Mouse (Mus musculus): ENCODE measurements at regions not wholly inside any gene's neighbourhood (a gene's known extent, or its start where the extent isn't known, plus 50 kb on each side); places are given as distances from the start of the nearest gene placed in this dataset.

DNA sequence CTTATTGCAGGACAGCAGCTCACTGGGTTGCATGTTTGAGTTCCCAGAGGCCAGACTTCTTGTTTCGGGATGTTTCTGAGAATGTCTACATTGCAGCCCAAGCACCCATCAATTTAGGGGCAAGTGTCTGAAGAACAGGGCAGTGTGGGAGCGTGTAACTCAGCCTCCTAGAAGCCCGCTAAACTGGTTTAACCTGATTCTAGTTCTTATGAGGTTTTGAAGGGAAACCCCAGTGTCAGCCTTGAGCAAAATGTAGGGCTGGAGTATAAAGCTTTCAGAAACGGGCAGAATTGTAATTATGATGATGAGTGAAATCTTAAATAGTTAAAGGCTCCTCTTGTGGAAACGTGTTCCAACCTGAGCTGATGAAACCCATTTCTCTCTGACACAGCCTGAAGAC, 100.9 kb upstream of the Ankrd50 start:
- DNase-seq (ENCODE audit: low read depth, low spot score) = no peak

DNA sequence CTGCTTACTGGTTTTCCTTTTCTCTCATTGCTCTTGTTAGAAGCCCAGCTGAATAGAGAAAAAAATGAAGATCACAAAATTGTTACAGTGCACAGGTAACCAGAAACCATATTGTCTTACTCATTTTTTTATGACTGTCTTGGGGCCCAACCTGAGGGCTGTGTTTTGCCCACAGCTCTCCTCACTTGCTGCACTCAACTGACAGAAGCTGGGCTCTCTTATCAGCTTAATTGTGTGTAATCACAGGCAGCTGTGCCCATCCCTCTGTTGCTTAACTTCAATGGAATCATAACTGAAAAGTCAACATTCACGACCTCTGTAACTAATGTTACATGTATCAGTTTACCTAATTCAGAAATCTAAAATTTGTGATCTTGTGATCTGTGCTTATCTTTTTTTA, 95.1 kb upstream of the Ankrd50 start:
- DNase-seq (ENCODE audit: low read depth, low spot score) = no peak

DNA sequence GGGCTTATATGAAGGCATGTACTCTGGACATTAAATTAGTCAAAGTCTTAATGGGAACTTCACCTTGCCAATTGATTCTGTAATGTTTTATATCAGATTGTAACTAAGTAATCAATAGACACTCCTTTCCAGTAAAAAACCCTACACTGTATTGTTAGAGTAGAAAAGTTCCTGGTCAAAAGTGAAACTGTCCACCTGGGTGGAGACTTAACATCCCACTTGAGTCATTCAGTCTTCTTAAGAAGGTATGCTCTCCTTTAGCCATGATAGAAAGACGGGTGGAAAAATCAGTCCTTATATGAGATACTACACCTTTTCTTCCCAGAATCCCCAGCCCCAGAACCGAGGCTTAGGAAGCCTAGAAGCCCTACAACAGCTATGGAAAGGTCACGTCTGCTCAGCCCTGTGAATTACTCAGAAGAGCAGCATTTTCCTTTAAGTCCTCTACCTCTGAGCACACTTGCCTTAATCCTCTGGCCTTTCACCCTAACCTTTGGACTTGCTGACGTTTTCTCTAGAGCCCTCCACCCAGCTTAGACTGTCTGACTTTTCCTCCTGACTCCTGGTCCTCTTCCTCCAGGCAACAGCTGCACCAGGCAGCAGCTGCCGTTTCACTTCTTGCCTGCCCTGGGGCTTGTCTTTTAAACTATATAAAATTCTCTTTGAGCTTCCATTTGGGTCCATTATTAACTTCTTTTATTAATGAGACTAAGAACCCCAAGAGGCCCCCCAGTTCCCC, 93.4 kb upstream of the Ankrd50 start:
- DNase-seq (ENCODE audit: low read depth, low spot score) = no peak

DNA sequence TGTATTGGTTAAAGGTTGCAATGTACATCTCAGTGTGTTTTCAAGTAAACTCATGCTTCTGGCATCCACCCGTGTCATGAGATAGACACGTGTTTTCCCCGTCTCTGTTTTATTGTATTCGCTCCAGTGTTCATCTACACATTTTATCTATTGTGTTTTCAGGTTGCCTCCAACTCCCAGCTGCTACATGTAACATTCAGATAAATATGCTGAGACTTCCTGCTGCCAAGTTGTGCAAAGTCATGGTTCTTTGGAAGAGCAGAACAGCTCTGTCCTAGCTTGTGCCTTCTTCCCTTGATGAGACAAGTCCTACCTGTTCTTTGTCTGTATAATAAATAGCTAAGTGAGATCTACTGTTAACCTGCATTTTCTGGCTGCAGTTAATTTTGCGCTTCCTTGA, 89.0 kb upstream of the Ankrd50 start:
- DNase-seq (ENCODE audit: low read depth, low spot score) = no peak

DNA sequence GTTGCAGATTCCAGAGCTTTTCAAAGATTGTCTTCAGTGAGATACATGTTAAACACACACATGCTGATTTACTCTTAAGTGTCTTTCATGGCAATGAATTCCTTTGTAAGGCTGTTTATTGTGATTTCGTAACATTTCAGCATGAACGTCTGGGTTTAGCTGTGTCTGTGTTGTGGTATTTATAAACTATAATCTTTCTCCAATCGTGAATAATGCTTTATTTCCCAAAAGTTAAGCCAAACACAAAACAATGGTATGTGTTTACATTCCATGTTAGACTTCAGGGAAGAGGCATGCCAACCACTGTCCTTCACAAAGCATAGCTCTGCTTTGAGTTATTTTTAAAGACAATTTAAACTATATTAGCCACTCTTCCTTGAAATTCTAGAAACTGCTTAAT, 87.5 kb upstream of the Ankrd50 start:
- DNase-seq (ENCODE audit: low read depth, low spot score) = no peak

DNA sequence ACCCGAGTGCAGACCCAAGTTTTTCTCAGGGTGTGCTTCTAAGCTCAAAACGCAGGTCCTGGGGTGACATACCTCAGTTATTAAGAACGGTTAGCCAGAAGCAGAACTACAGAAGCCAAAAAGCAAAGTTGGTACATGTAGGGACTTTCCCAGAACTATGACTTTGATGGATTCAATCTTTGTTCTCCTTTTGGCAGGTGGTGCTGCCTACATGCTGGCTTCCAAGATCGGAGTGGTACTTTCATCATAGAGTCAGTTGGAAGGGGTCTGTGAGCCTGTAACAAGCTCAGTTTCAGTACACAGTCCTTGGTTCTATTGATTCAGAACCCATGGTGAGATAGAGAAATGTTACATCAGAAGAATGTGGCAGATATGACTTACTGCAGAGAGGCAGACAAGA, 86.6 kb upstream of the Ankrd50 start:
- no peak for DNase-seq (ENCODE audit: low read depth, low spot score)

DNA sequence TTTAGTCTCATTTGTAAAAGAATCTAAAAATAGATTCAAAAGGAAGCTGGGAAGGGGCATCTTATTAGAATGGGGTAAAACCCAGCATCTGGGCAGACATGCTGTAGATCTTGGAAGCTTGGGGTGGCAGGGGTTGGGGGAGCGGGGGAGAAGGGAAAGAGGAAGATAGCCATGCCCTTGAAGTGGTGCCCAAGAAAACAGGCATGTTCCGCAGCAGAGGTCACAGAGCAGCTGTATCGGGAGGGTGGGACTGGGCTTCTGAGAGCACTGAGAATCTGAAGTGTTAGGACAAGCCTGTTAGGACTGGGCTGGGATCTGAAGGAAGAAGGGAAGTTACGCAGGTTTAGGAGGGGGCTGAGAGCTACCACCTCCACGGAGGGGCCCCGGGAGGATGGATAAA, 84.4 kb upstream of the Ankrd50 start:
- DNase-seq (ENCODE audit: low read depth, low spot score) = no peak

DNA sequence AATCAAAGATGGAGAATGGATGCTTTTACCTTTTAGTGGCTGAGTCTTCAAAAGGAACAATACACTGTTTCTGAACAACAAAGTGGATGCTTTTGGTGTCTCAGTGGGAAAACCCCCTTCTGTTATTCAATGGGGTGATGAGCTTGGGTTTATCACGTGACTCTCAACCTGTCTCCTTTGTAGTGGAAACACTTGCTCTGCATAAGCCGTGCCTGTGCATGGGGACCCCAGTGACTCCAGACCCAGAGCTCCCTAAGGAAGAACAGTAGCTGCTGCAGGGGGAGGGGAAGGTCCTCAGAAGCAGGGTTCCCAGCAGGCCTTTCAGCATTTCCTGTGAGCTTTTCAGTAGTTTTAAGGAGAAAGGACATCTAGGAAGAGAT, 83.9 kb upstream of the Ankrd50 start:
- no peak for DNase-seq (ENCODE audit: low read depth, low spot score)

DNA sequence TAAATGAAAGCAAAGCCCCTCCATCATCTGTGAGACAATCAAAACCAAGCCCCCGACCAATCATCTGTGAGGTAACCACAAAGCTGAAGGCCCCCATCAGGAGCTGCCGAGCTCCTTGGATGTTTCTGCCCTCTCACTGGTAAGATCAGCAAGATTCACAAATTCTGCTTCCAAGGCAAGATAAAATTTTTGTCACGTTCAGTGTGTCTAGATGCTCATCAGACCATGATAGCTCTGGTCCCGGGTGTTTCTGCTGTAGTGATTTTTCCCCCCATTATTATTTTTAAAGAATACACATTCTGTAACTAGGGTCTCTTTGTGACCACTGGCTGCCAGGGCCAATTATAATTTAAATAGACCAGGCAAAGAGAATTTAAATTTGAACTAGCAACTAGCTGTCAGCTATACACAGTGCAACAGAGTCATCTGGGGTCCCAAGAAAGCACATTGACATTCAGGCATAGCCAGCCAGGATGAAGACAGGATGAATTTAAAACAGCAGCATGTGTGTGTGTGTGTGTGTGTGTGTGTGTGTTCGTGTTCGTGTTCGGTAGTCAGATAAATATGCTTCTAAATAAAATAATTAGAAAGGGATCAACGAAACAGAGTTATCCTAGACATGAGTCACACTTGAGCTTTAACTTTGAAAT, 83.4 kb upstream of the Ankrd50 start:
- no peak for DNase-seq (ENCODE audit: low read depth, low spot score)

DNA sequence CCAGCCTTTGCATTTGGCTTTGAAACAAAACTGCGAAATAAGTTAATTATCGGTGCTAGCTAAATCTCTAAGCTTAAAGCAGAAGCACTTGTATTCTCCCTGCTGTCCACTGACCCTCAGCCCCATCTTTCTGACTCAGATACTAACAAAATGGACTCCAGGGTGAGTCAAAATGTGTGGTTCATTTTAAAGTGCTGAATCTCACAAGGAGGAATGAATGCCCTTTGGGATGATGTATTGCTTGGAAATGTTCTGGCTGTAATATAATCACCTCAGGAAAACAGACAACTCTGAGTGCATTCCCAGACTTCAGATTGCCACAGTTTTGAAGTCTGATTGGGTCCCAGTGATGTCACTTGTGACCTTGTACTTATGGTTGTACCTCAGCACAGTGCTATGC, 81.9 kb upstream of the Ankrd50 start:
- DNase-seq (ENCODE audit: low read depth, low spot score) = no peak

DNA sequence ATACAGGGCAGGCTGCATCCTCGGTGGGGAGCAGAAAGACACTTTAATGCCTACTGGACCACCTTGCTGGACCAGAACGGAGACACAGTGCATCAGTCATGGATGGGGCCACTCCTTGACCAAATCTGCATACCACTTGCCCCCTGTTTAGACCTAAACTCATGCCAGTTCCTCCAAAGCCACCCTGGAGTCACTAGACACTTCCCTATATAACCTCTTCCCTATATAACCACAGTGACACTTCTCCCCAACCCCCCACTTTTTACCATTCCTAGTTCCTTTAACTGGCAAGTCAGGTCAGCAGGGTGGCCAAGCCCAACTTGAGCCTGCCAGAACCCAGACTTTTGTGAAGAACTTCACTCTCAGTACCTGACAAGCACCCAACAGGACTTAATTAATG, 80.2 kb upstream of the Ankrd50 start:
- DNase-seq (ENCODE audit: low read depth, low spot score) = no peak

DNA sequence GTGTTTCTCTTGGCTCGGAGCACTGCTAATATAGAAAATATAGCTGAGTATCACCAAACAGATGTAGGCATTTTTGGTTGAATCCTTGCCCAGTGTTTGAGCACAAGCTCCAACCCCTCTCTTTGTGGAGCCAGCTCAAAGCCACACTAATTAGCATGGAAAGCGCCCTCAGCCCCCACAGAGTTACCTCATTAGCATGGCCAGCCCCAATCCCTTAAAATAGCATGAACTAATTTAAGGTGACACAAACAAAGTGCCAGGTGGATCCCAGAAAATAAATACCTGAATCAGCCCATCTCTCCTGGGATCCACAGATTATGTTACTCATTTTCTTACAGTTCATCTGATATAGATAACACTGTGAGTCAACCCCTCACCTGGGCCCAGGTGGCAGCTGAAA, 79.7 kb upstream of the Ankrd50 start:
- DNase-seq (ENCODE audit: low read depth, low spot score) = peak; percentile 8

DNA sequence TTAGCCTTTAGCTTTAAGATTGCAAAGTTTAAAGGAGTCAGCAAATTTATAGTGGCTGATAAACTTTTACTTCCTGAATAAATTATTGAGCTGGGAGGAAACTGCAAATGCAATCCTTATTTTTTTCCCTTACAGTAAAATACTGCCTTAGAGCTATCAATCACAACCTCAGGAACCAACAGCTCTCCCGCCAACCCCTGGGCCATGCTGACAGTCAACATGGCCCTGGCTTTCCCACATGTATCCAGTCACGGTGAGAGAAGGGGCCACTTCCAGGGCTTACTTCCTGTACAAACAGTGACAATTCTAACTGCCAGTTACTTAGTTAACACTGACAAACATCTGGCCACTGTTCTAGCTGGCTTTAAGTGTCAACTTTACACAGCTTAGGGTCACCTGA, 76.5 kb upstream of the Ankrd50 start:
- no peak for DNase-seq (ENCODE audit: low read depth, low spot score)

DNA sequence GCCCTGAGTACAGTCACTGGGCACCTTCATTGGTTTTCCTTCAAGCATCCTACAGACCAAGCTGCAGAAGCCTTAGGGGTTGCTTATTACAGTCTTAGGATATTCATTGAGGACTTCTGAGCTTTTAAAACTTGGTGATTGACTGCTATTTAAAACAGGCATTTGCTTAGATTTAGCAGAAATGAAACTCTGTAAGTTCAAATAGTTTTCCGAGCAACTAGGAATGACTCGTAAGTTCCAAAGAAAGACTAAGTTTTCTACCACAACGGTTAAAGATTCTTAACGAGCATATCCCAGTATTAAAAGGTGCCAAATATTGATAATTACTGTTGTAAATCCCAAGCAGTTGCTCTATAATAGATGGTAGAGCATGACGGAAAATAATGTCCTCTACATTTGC, 71.3 kb upstream of the Ankrd50 start:
- DNase-seq (ENCODE audit: low read depth, low spot score) = no peak

DNA sequence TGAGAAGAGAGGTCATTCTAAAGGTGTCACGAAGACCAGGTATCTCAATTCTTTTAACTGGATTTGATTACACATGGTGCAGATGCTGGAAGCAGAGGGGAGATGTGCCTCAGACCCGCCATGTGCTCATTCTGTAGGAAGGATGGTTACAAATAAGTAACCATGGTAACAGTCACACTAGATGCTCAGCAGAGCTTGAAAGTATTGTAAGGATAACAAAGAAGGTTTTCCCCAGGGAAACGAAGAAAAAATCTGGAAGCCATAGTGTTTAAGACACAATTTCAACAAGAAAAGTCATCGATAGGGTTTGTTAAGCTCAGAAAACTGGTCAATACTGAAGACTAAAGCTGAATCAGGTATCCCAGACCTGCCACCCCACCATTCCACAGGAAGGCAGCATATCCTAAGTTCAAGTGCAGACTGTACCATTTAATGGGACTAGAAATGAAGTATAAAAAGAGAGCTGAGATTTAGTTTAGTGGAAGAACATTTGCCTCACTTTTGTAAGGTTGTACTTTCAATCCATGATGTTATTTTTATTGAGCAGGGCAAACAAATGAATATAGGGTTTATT, 68.9 kb upstream of the Ankrd50 start:
- no peak for DNase-seq (ENCODE audit: low read depth, low spot score)

DNA sequence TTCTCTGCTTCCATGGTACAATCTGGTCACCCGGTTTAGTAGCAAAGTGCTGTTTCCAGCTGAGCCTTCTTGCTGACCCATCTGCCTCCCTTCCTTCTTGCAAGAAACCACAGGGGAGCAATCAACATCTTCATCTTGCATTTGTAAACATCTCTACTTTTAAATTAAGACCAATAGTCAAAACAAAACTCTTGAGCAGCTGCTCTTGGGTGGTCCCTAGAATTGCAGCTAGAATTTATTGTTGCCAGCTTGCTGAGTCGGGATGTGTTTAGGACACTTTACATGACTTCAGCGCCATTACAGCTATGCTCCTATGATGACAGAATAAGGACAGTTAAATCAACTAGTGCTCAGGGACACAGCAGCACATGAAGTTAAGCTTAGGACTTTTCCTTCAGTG, 62.4 kb upstream of the Ankrd50 start:
- DNase-seq (ENCODE audit: low read depth, low spot score) = no peak

DNA sequence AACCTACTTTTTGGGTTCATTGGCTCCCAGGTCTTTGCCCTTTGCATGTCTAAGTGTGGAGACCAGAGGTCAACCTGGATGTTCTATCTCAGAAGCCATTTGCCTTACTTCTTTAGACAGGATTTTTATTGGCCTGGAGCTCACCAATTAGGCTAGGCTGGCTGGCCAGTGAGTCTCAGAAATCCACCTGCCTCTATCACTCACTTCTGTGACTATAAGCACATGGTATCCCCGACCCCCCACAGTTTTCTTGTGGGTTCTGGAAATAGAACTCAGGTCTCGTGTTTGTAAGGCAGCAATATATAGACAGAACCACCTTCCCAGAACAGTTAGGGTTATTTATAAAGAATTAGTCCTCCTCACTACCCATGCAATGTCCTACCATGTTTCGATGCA, 60.9 kb upstream of the Ankrd50 start:
- DNase-seq (ENCODE audit: low read depth, low spot score) = no peak

DNA sequence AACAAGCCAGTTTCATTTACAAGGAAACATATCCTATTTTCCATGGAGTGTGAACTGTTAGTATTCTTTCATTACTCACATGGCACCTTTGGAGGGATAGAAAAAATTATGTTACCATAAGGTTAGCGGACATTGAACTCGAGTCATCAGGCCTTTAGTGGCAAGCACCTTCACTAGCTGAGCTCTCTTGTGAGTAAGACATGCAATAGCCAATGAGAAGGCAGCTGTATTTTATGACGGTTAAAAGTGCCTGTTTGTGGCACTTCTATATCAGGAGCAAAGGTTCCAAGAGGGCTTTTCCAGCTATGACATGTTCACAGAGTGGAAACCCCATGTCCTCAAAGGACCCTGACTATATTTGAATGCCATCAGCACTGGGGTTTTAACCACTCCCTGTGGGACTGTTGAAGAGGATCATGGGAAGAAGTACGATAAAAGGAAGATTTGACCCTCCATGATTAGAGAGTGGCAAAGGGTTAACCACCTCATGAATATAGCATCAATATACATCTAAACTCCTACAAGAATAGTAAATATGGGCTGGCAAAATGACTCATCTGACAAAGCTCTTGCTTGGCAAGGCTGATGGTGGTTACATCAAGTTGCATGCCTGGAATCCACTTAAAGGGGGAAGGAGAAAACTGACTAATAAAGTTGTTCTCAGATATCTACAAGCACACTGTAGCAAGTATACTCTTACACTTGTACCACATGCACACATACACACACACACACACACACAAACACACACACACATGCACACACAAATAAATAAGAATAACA, 60.3 kb upstream of the Ankrd50 start:
- peak; percentile 17 for DNase-seq (ENCODE audit: low read depth, low spot score)

DNA sequence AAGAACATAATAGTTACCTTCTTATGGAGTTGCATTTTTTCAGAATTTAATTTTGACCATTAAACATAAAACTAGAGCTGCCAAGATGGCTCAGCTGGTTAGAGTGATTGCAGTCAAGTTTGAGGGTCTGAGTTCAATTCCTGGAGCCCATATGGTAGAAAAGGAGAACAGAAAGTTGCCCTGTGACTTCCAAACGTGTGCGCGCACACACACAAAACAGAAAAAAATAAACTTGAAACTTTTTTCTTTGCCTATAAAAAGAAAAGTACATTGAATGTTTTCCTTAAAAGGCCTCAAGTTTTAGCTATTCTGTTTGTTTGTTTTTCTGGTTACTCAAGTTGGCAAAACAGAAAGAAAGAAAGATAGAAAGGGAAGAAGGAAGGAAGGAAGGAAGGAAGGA, 59.2 kb upstream of the Ankrd50 start:
- DNase-seq (ENCODE audit: low read depth, low spot score) = no peak

DNA sequence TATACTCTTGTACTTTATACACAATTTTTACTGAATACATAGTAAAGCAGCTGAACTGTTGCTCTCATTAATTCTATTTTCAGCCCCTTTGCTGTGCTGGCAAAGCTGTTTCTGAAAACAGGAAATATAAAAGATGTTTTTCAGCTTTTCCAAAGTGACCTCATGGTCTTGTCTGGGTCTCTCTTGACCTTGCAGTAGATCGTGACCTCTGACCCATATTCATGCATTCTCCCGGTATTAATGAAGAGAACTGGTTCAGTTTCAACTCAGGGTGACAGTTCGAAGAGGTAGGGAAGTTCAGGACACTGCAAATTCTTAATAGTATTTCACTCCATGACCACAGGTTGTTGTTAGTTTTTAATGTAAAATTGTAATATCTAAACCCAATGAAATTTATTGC, 56.7 kb upstream of the Ankrd50 start:
- no peak for DNase-seq (ENCODE audit: low read depth, low spot score)

DNA sequence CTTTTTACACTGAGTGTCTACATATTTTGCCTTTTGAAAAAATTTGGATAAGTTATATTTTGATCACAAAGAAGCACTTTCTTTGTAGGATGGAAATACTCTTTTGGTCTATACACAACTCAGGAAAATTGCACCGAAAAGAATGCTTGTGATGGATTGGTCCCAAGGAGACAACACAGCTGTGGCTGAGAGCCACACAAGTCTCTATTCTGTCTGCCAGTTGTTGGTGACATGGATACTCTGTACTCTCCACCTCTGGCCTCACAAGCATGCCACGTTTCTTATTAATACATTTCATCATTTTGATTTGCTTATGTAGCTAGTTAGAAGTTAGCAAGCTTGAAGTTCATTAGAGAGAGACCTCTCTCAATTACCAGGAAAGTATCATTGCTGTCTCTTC, 53.7 kb upstream of the Ankrd50 start:
- no peak for DNase-seq (ENCODE audit: low read depth, low spot score)

DNA sequence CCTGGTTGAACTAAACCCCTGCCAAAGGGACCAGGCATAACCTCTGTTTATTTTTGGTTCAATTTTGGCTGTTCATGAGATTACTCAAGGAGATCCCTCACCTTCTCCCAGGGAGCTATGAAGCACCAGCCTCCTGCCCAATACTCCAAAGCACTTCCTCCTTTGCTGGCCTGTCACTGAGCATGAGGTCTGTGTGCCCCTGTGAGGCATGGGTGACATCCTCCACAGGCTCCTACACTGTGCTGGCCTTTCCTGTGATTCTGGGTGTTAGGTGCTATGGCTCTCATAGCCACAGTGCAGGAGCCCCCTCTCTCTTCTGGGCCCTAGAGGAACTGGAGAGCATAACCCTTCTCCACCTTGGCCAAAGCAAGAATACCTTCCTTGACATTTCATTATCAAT, 53.1 kb upstream of the Ankrd50 start:
- no peak for DNase-seq (ENCODE audit: low read depth, low spot score)

Data from brain, adult 2 months (tissue).